Mouse (Mus musculus) v-Abl transformed pro-B cells (cell line): ENCODE results near the gene Ccdc9.

Experiments
- in situ Hi-C, 2 experiments: fragments of 400-800 bp; cut with MboI; formaldehyde crosslinking; loops; one replicate each; pipeline ENCODE4 v1.15.1; 2025; ENCODE audit not compliant: unreplicated experiment in 2 of 2

Ccdc9 gene

GRCm38 (mm10) chr7:16239554-16239997 lies 47.0 kb downstream of the Ccdc9 start:
- in situ Hi-C loops = no loop called here

GRCm38 (mm10) chr7:16229869-16230268 lies 56.7 kb downstream of the Ccdc9 start:
- in situ Hi-C loops = no loop called here
